Mouse (Mus musculus) megakaryocyte progenitor cell, adult 5-6 weeks (primary cell): ENCODE data around the gene Usp10. TPM values are rescaled to one million over a fixed set of nuclear protein-coding genes. Genes with fewer than 3 reads are reported as not detected.

Source experiments
- ATAC-seq: replicated peaks from 2 replicates; pipeline ENCODE4 v1.8.0; 2016; ENCODE audit warnings: mild to moderate bottlenecking, moderate TSS enrichment, inconsistent platforms; ENCODE audit not compliant: poor library complexity
- total RNA-seq, 2 experiments: library from RNA; stranded (forward) in 1 of 2; stranded (reverse) in 1 of 2; fragments of 157-497, 149-512 nt in 1 of 2; fragments of 200-1000 nt in 1 of 2; gene quantifications; 2 replicates each; pipeline versions ENCODE4 v1.2.3 to v1.2.4; 2015 to 2017

Usp10 gene
- total RNA-seq, 2 experiments from 2014 or later, result 43.7 to 71.9 TPM

- no peak for ATAC-seq
Observed at GRCm38 (mm10) chr8:119952747-119953146, 42.6 kb downstream of the Usp10 start.

- no peak for ATAC-seq
Observed at GRCm38 (mm10) chr8:119955333-119955732, 45.2 kb downstream of the Usp10 start.

- no peak for ATAC-seq
Observed at GRCm38 (mm10) chr8:119958076-119958475, 47.9 kb downstream of the Usp10 start.

GRCm38 (mm10) chr8:119960531-119961104 lies 50.5 kb downstream of the Usp10 start:
- ATAC-seq, result no peak

GRCm38 (mm10) chr8:119964859-119965258 lies 54.7 kb downstream of the Usp10 start:
- ATAC-seq, result no peak

- no peak for ATAC-seq
Observed at GRCm38 (mm10) chr8:119967435-119967834, 57.3 kb downstream of the Usp10 start.

GRCm38 (mm10) chr8:119970169-119970568 lies 60.0 kb downstream of the Usp10 start:
- no peak for ATAC-seq

GRCm38 (mm10) chr8:119972558-119972957 lies 62.4 kb downstream of the Usp10 start:
- peak; percentile 88 for ATAC-seq

- ATAC-seq, result peak; percentile 67
Observed at GRCm38 (mm10) chr8:119978770-119979381, 68.7 kb downstream of the Usp10 start.

GRCm38 (mm10) chr8:119981253-119981652 lies 71.1 kb downstream of the Usp10 start:
- peak; percentile 42; the same call in 1 of the 2 replicates for ATAC-seq

- peak; percentile 83 for ATAC-seq
Observed at GRCm38 (mm10) chr8:119984085-119984484, 73.9 kb downstream of the Usp10 start.

- no peak for ATAC-seq
Observed at GRCm38 (mm10) chr8:119986174-119986573, 76.0 kb downstream of the Usp10 start.

- no peak for ATAC-seq
Observed at GRCm38 (mm10) chr8:119988087-119988486, 77.9 kb downstream of the Usp10 start.

- ATAC-seq, result peak; percentile 97
Observed at GRCm38 (mm10) chr8:119992249-119992648, 82.1 kb downstream of the Usp10 start, which contains the start of gene Crispld2. Gene Crispld2 (plus strand): TSS chr8:119992438.

- no peak for ATAC-seq
Observed at GRCm38 (mm10) chr8:119994114-119994513, 84.0 kb downstream of the Usp10 start.

- no peak for ATAC-seq
Observed at GRCm38 (mm10) chr8:119994556-119994955, 84.4 kb downstream of the Usp10 start.

- ATAC-seq, result no peak
Observed at GRCm38 (mm10) chr8:119997266-119997665, 87.1 kb downstream of the Usp10 start.

GRCm38 (mm10) chr8:120000461-120000860 lies 90.3 kb downstream of the Usp10 start:
- no peak for ATAC-seq

GRCm38 (mm10) chr8:120001712-120002111 lies 91.6 kb downstream of the Usp10 start:
- no peak for ATAC-seq

GRCm38 (mm10) chr8:120002348-120002747 lies 92.2 kb downstream of the Usp10 start:
- ATAC-seq, result no peak

- ATAC-seq, result no peak
Observed at GRCm38 (mm10) chr8:120004154-120004702, 94.1 kb downstream of the Usp10 start.

GRCm38 (mm10) chr8:120004705-120005381 lies 94.7 kb downstream of the Usp10 start:
- no peak for ATAC-seq
